Mouse (Mus musculus): ENCODE measurements around the gene Pgm1.

GRCm38 (mm10) chr4:99946516-99946915, 17.3 kb downstream of the Pgm1 start:
- TF ChIP-seq CTCF (IDR thresholded peaks at IDR 0.05; ENCODE audit: borderline replicate concordance, insufficient read depth, low read depth, low read length) (no peak), POLR2A (IDR thresholded peaks at IDR 0.05; ENCODE audit: borderline replicate concordance, insufficient read depth, low read length) (no peak)
